Mouse (Mus musculus) bone marrow, adult 2 months (tissue): ENCODE data around the gene Ppp1r12c.

Source experiments
- CTCF ChIP-seq: fragments of 200-500 bp; IDR thresholded peaks from 2 replicates; pipeline ENCODE4 v1.5.1; 2011; ENCODE audit warnings: low read length, control low read depth; ENCODE audit not compliant: control insufficient read depth, insufficient read depth
- POLR2A ChIP-seq: fragments of 200-500 bp; IDR thresholded peaks from 2 replicates; pipeline ENCODE4 v1.6.1; 2011; ENCODE audit warnings: low read depth, mild to moderate bottlenecking, control low read depth, low read length, borderline replicate concordance; ENCODE audit not compliant: control insufficient read depth

DNA sequence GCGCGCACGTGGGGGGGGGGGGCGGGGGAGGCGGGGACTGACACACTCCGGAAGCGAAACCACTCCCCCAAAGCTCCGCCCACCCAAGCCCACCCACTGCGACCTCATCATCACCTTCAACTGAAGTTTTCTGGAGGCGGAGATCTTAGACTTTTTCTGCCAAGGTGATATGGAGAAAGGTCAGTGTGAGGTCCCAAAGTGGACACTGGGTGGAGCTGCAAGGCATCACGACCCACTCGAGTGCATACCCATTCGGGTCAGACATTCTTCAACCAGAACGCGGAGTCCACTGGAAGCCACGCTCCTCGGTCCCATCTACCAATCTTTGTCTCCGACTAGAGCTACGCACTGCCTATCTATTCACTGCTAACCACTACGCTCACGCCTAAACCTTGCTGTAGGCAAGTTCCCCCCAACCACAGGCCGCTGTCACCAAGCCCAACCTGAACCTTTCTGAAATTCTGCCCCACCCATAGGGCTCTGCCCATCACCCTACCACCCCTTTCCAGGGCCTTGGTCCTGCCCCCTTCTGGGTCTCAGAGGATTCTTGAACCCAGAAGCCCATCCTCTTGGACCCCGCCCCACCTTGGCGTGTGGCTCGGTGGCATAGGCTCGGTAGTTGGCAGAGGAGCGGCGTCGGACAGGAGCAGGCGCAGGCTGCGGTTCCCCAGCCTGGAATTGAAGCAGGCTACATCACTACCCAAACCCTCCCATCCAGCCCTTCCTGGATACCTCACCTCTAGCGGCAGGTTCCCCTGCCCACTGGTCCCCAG is 19.9 kb upstream of the Ppp1r12c start:
- TF ChIP-seq CTCF = 0 out of 2 replicates have a peak, but pooled peaks have one; percentile 9
- TF ChIP-seq POLR2A = no peak
